Mouse (Mus musculus) liver, embryonic 14.5 days (tissue): ENCODE measurements around the gene Dlgap1.

Experiments
- CTCF ChIP-seq: IDR thresholded peaks from 2 replicates; pipeline ENCODE4 v1.5.1; 2016; ENCODE audit warnings: antibody characterized with exemption, low read depth, control low read depth
- EP300 ChIP-seq: IDR thresholded peaks from 2 replicates; pipeline ENCODE4 v1.6.1; 2016; ENCODE audit warnings: antibody characterized with exemption, low read depth

GRCm38 (mm10) chr17:70434549-70434948 lies 465.7 kb downstream of the Dlgap1 start:
- TF ChIP-seq CTCF, result no peak
- TF ChIP-seq EP300, result no peak
